Mouse (Mus musculus): Measurements from ENCODE around the gene Ankmy1. TPM values are rescaled to one million over a fixed set of nuclear protein-coding genes. Genes with fewer than 3 reads are reported as not detected.

Gene Ankmy1
- polyA plus RNA-seq, 1 experiment from 2014 or later, result 0.67 TPM

- Histone ChIP-seq H3K27ac (ENCODE audit: low read length) (no peak overlapping the region), H3K4me3 (ENCODE audit: low read length) (no peak overlapping the region), H3K36me3 (ENCODE audit: control insufficient read depth, insufficient read depth) (0 out of 2 replicates have a peak, but pooled peaks cover 3% of the 10 kb centered on the region), H3K4me2 (ENCODE audit: low read depth, low read length) (no peak overlapping the region), H3K4me1 (ENCODE audit: control insufficient read depth, insufficient read depth, low read length) (peaks cover 20% of the 10 kb centered on the region), H3K9ac (ENCODE audit: low read length) (no peak overlapping the region), H3K9me3 (replicated peaks; ENCODE audit: control insufficient read depth, low read length) (no peaks in the 10 kb centered on the region), H3K27me3 (ENCODE audit: control insufficient read depth, insufficient read depth, low read length) (no peaks in the 10 kb centered on the region)
- no peak for ATAC-seq (replicated peaks; ENCODE audit: extremely low read depth, insufficient read depth, low FRiP score)
- 77% methylated on average over 8 of the region's 8 CpGs for WGBS
Observed at GRCm38 (mm10) chr1:92840231-92840890, 62.3 kb downstream of the Ankmy1 start.

DNA sequence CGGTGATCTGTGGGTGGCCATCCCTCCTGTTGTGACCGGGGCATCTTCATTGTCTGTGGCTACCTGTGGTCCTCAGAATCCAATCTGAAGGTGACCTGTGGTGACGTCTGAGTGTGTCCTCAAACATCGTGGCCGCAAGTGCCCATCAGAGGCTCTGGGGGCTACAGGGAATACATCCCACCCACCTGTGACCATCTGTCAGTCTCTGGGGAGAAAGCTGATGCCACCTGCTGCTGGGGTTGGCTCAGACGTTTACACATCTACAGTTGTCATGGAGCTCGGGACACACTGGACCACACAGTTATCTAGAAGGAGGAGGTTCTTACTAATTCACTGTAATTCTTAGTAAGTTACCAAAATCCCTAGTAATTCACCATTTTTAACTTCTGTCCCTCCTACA lies 63.5 kb downstream of the Ankmy1 start:
- Histone ChIP-seq H3K9ac (ENCODE audit: low read length) (no peak overlapping the region), H3K4me2 (ENCODE audit: low read depth, low read length) (no peak overlapping the region), H3K27me3 (ENCODE audit: control insufficient read depth, insufficient read depth, low read length) (no peaks in the 10 kb centered on the region), H3K9me3 (replicated peaks; ENCODE audit: control insufficient read depth, low read length) (no peaks in the 10 kb centered on the region), H3K36me3 (ENCODE audit: control insufficient read depth, insufficient read depth) (0 out of 2 replicates have a peak, but pooled peaks cover 4% of the 10 kb centered on the region), H3K4me3 (ENCODE audit: low read length) (no peak overlapping the region), H3K4me1 (ENCODE audit: control insufficient read depth, insufficient read depth, low read length) (peaks cover 21% of the 10 kb centered on the region), H3K27ac (ENCODE audit: low read length) (no peak overlapping the region)
- whole genome bisulfite sequencing, result 76% methylated on average over 7 of the region's 7 CpGs
- ATAC-seq (replicated peaks; ENCODE audit: extremely low read depth, insufficient read depth, low FRiP score), result no peak

- Histone ChIP-seq H3K9me3 (replicated peaks; ENCODE audit: control insufficient read depth, low read length) (no peaks in the 10 kb centered on the region), H3K4me1 (ENCODE audit: control insufficient read depth, insufficient read depth, low read length) (peaks cover 32% of the 10 kb centered on the region), H3K27ac (ENCODE audit: low read length) (peak overlapping the region; percentile 4; the same call in 1 of the 2 replicates), H3K9ac (ENCODE audit: low read length) (no peak overlapping the region; the same call in 1 of the 2 replicates), H3K27me3 (ENCODE audit: control insufficient read depth, insufficient read depth, low read length) (peaks cover 6% of the 10 kb centered on the region), H3K36me3 (ENCODE audit: control insufficient read depth, insufficient read depth) (0 out of 2 replicates have a peak, but pooled peaks cover 4% of the 10 kb centered on the region), H3K4me3 (ENCODE audit: low read length) (no peak overlapping the region), H3K4me2 (ENCODE audit: low read depth, low read length) (no peak overlapping the region)
- ATAC-seq (replicated peaks; ENCODE audit: extremely low read depth, insufficient read depth, low FRiP score), result no peak; the same call in 1 of the 2 replicates
- WGBS, result 51% methylated on average over 14 of the region's 14 CpGs
Observed at GRCm38 (mm10) chr1:92837931-92838833, 64.5 kb downstream of the Ankmy1 start.

- H3K27me3 ChIP-seq (ENCODE audit: control insufficient read depth, insufficient read depth, low read length), result peaks cover 20% of the 10 kb centered on the region
Observed at GRCm38 (mm10) chr1:92833987-92834706, 68.6 kb downstream of the Ankmy1 start.

DNA sequence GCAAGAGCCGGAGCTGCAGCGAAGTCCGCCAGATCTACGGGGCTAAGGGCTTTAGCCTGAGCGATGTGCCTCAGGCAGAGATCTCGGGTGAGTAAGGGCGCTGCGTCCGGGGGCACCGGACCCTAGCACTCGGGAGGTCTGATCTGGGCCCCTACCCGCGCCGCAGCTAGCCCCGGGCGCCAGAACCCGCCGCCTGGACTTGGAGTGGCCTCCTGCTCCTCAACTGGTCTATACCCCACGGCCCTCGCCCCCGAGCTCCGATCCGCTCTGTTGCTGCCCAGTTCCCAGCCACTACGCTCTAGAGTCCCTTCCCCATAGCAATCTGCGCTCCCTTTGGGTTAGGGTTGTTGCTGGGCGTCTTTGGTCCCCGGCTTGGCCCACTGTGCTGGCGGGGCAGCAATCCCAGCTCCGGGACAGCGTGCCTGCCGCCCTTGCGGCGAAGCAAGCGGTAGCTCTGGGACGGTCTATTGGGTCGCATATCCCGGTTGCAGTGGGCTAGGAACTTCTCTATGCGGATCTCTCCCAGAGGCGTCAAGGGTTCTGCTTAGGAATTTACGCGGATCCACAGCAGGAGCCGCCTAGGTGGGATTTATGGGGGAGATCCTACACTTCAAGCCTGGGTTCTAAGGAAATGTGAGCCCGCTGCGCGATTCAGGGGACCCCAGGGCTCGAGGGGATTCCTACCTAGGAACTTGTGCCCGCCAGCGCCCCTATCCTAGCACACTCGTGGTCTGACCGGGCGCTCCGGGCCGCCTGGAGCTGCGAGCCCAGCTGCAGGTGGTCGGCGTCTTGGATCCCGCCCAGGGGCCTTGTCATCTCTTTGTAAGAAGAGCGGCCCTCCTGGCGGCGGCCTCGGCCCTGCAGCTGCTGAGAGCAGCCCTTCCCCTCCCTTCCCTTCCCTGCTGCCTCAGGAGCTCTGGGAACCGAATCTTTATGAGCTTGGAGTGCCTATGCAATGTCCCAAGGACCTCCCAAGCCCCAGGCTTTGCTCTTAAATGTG lies 70.4 kb downstream of the Ankmy1 start:
- Histone ChIP-seq H3K4me2 (ENCODE audit: low read depth, low read length) (peak overlapping the region; percentile 87), H3K36me3 (ENCODE audit: control insufficient read depth, insufficient read depth) (0 out of 2 replicates have a peak, but pooled peaks cover 4% of the 10 kb centered on the region), H3K9ac (ENCODE audit: low read length) (peak overlapping the region; percentile 86), H3K27me3 (ENCODE audit: control insufficient read depth, insufficient read depth, low read length) (peaks cover 25% of the 10 kb centered on the region), H3K27ac (ENCODE audit: low read length) (peak overlapping the region; percentile 94), H3K9me3 (replicated peaks; ENCODE audit: control insufficient read depth, low read length) (no peaks in the 10 kb centered on the region), H3K4me1 (ENCODE audit: control insufficient read depth, insufficient read depth, low read length) (peaks cover 26% of the 10 kb centered on the region), H3K4me3 (ENCODE audit: low read length) (peak overlapping the region; percentile 79)
- WGBS, result 1% methylated on average over 62 of the region's 62 CpGs
- ATAC-seq (replicated peaks; ENCODE audit: extremely low read depth, insufficient read depth, low FRiP score), result peak; percentile 34

More at GRCm38 (mm10) chr1:92833987-92834706, 68.6 kb downstream of the Ankmy1 start:
- Histone ChIP-seq H3K4me2 (ENCODE audit: low read depth, low read length) (peak overlapping the region; percentile 87), H3K4me3 (ENCODE audit: low read length) (peak overlapping the region; percentile 79; the same call in 1 of the 2 replicates), H3K4me1 (ENCODE audit: control insufficient read depth, insufficient read depth, low read length) (peaks cover 41% of the 10 kb centered on the region), H3K9me3 (replicated peaks; ENCODE audit: control insufficient read depth, low read length) (no peaks in the 10 kb centered on the region), H3K27ac (ENCODE audit: low read length) (0 out of 2 replicates have a peak overlapping the region, but pooled peaks have one; percentile 4), H3K9ac (ENCODE audit: low read length) (peak overlapping the region; percentile 86), H3K36me3 (ENCODE audit: control insufficient read depth, insufficient read depth) (0 out of 2 replicates have a peak, but pooled peaks cover 4% of the 10 kb centered on the region)
- ATAC-seq (replicated peaks; ENCODE audit: extremely low read depth, insufficient read depth, low FRiP score), result no peak
- 48% methylated on average over 7 of the region's 7 CpGs for WGBS

DNA sequence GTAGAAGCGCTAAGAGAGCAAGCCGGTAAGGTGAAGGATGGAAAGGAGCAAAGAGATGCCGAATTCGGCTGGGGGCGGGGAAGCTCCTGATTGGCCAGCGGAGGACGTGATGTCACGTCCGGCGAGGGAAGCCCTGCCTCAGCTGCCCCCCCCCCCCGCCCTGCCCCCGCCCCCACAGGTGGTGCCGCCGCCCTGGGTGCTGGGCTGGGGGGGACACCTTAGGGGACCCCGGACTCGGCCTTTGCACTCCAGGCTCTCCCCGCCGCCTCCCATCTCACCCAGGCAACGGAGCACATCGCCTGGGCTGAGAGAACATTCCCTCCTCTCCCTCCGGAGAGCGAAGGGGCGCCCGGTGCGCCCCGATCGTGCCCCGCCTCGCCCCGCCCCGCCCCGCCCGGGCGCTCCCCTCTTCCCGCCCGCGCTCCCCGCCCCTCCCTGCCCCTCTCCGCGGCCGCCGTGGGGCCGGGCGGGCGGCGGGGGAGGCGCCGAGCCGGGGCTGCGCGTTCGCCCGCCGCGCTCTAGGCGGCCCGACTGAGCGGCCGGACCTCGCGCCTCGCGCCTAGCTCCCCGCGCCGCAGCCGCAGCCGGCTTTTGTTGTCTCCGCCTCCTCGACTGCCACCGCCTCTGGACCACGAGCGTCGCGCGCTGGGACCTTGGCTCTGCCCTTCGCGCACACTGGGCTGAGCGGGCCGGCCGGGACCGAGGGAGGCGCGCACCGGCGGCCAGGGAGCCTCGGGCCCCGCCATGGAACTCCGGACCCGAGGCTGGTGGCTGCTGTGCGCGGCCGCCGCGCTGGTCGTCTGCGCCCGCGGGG lies 71.3 kb downstream of the Ankmy1 start, which contains the start of gene Gpc1:
TSS of gene Gpc1 (plus strand) at position 458 of the 814 bp plus-strand sequence.
- peak; percentile 81 for ATAC-seq (replicated peaks; ENCODE audit: extremely low read depth, insufficient read depth, low FRiP score)
- Histone ChIP-seq H3K36me3 (ENCODE audit: control insufficient read depth, insufficient read depth) (0 out of 2 replicates have a peak, but pooled peaks cover 4% of the 10 kb centered on the region), H3K9me3 (replicated peaks; ENCODE audit: control insufficient read depth, low read length) (no peaks in the 10 kb centered on the region), H3K4me1 (ENCODE audit: control insufficient read depth, insufficient read depth, low read length) (peaks cover 26% of the 10 kb centered on the region), H3K27me3 (ENCODE audit: control insufficient read depth, insufficient read depth, low read length) (peaks cover 25% of the 10 kb centered on the region), H3K27ac (ENCODE audit: low read length) (peak within 1 kb of the TSS; percentile 94), H3K9ac (ENCODE audit: low read length) (peak within 1 kb of the TSS; percentile 86), H3K4me3 (ENCODE audit: low read length) (peak within 1 kb of the TSS; percentile 79), H3K4me2 (ENCODE audit: low read depth, low read length) (peak within 1 kb of the TSS; percentile 87)
- 2% methylated on average over 65 of the region's 99 CpGs for WGBS

- H3K4me2 ChIP-seq (ENCODE audit: low read depth, low read length), result peak overlapping the region; percentile 87
- H3K27ac ChIP-seq (ENCODE audit: low read length), result no peak overlapping the region
- peak overlapping the region; percentile 79 for H3K4me3 ChIP-seq (ENCODE audit: low read length)
- H3K27me3 ChIP-seq (ENCODE audit: control insufficient read depth, insufficient read depth, low read length), result peaks cover 25% of the 10 kb centered on the region
- 0 out of 2 replicates have a peak, but pooled peaks cover 4% of the 10 kb centered on the region for H3K36me3 ChIP-seq (ENCODE audit: control insufficient read depth, insufficient read depth)
- no peaks in the 10 kb centered on the region for H3K9me3 ChIP-seq (replicated peaks; ENCODE audit: control insufficient read depth, low read length)
- ATAC-seq (replicated peaks; ENCODE audit: extremely low read depth, insufficient read depth, low FRiP score), result no peak
- no peak overlapping the region for H3K9ac ChIP-seq (ENCODE audit: low read length)
- peaks cover 26% of the 10 kb centered on the region for H3K4me1 ChIP-seq (ENCODE audit: control insufficient read depth, insufficient read depth, low read length)
- 11% methylated on average over 13 of the region's 13 CpGs for WGBS
Observed at GRCm38 (mm10) chr1:92830626-92831187, 72.0 kb downstream of the Ankmy1 start.

Measured in heart, embryonic 16.5 days (tissue).